Comparison of ENCODE assay signal across 10 mouse cellular contexts in the genomic region with DNA sequence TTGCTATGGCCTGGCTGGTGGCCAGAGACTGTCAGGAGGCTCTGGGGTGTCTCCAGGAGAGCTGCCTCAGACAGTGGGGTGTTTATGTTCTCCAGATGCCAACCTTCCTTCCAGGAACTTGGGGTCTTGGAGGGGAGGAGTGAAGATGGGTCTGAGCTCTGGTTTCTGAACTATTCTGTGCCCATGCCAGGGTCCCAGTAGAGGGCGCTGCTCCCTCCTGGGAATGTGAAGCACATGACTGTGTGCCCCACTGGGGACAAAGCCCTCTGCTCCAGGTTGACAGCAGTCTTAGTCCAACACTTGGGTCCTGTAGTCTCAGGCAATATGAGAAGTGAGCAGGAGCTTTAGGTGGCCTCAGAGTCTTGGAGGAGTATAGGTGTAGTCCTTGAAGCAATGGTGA. TPM values are rescaled to one million over a fixed set of nuclear protein-coding genes. Genes with fewer than 3 reads are reported as not detected.
DNase-seq lines count a peak whose midpoint lies in the region; ATAC-seq and TF ChIP-seq lines count a peak whose summit lies in the region.
"Had no signal": no experiment of that assay in that cellular context is flagged by ENCODE, and none has a peak within 500 bp of the region (broad histone marks: within the 10 kb centered on the region; RNA-seq: fewer than 3 reads in every experiment).

No protein-coding gene starts in this region.

- peaks cover 4% of the 10 kb centered on the region; the same call in 1 of the 2 replicates for H3K4me1 ChIP-seq in forebrain, embryonic 12.5 days
- H3K4me1 ChIP-seq in forebrain, embryonic 15.5 days, result peaks cover 4% of the 10 kb centered on the region; the same call in 1 of the 2 replicates
- H3K4me1 ChIP-seq in testis, adult 2 months (ENCODE audit: control insufficient read depth, insufficient read depth, low read length), result peaks cover under 1% of the 10 kb centered on the region; the same call in 1 of the 2 replicates

- DNase-seq in testis, postnatal 14 days (ENCODE audit: low spot score), result no peak
- DNase-seq in kidney, postnatal 14 days, result peak; percentile 53
- DNase-seq in left cerebral cortex, postnatal 25 days (ENCODE audit: low spot score in 2 of 2), result no peak
- no peak for DNase-seq in frontal cortex, postnatal 14 days (ENCODE audit: low spot score in 2 of 2)
- DNase-seq in cerebellum, adult 11 months, result no peak

- WGBS in forebrain, embryonic 12.5 days, result 8% methylated on average over 1 of the region's 1 CpGs
- WGBS in forebrain, embryonic 15.5 days, result 12% methylated on average over 1 of the region's 1 CpGs

- ATAC-seq in forebrain, embryonic 12.5 days (ENCODE audit: low FRiP score), result no peak
- ATAC-seq in forebrain, embryonic 15.5 days (replicated peaks), result no peak; the same call in 1 of the 2 replicates

- no peak for TF ChIP-seq POLR2A in testis, adult 2 months (IDR thresholded peaks at IDR 0.05; ENCODE audit: control insufficient read depth, low read depth, low read length)

- 0 out of 2 replicates have a peak overlapping the region, but pooled peaks have one; percentile 22 for H3K9ac ChIP-seq in forebrain, embryonic 12.5 days
- H3K9ac ChIP-seq in forebrain, embryonic 15.5 days (replicated peaks), result no peak overlapping the region

- H3K27me3 ChIP-seq in forebrain, embryonic 12.5 days, result 0 out of 2 replicates have a peak, but pooled peaks cover 7% of the 10 kb centered on the region
- H3K27me3 ChIP-seq in forebrain, embryonic 15.5 days, result no peaks in the 10 kb centered on the region
- no peaks in the 10 kb centered on the region for H3K27me3 ChIP-seq in testis, adult 2 months (ENCODE audit: control insufficient read depth, insufficient read depth, low read length)

- intact Hi-C loops in left cerebral cortex, postnatal 25 days (cut with DNase I), result loop anchor here (2.0 to 5.0 kb wide), 2 partner anchors 108 to 392 kb away; no protein-coding TSS in a partner anchor

- no peak overlapping the region for H3K27ac ChIP-seq in forebrain, embryonic 12.5 days
- no peak overlapping the region for H3K27ac ChIP-seq in forebrain, embryonic 15.5 days (replicated peaks)
- H3K27ac ChIP-seq in testis, adult 2 months (ENCODE audit: control insufficient read depth, insufficient read depth, low read depth, low read length), result no peak overlapping the region
- H3K27ac ChIP-seq: macrophage had no signal

- H3K4me2 ChIP-seq in forebrain, embryonic 12.5 days, result no peak overlapping the region
- no peak overlapping the region for H3K4me2 ChIP-seq in forebrain, embryonic 15.5 days (replicated peaks)

- H3K4me3 ChIP-seq in forebrain, embryonic 12.5 days (replicated peaks), result no peak overlapping the region
- no peak overlapping the region for H3K4me3 ChIP-seq in forebrain, embryonic 15.5 days
- H3K4me3 ChIP-seq in testis, adult 2 months (ENCODE audit: control insufficient read depth, low read depth, low read length), result no peak overlapping the region

- H3K9me3 ChIP-seq in forebrain, embryonic 12.5 days, result no peaks in the 10 kb centered on the region
- no peaks in the 10 kb centered on the region for H3K9me3 ChIP-seq in forebrain, embryonic 15.5 days

- peak; percentile 37; the same call in 1 of the 2 replicates for TF ChIP-seq CTCF in testis, adult 2 months (IDR thresholded peaks at IDR 0.05; ENCODE audit: control insufficient read depth, insufficient read depth, insufficient replicate concordance, low read depth, low read length)

- no peaks in the 10 kb centered on the region for H3K36me3 ChIP-seq in forebrain, embryonic 12.5 days (replicated peaks)
- H3K36me3 ChIP-seq in forebrain, embryonic 15.5 days, result no peaks in the 10 kb centered on the region
- no peaks in the 10 kb centered on the region for H3K36me3 ChIP-seq in testis, adult 2 months (ENCODE audit: control insufficient read depth, insufficient read depth, low read length)

RNA-seq across cellular contexts. Expression of a gene that starts 11.5 kb away (rescaled TPM):
- 1.6 and 1.8 TPM in 2 replicates for polyA plus RNA-seq in forebrain, embryonic 12.5 days (2016; fragmentation: Nextera tagmentation; extraction: Ambion mirVana)
- polyA plus RNA-seq in forebrain, embryonic 15.5 days (2015; fragmentation: Nextera tagmentation; extraction: Ambion mirVana), result 5.2 TPM in 2 replicates
- 0.25 and 0.32 TPM in 2 replicates for polyA plus RNA-seq in testis, adult 2 months (2012; rRNA removed)
- 10 to 100 TPM; 30.5 to 31.1 TPM for total RNA-seq in left cerebral cortex, postnatal 25 days (2021)

RNA-seq across cellular contexts. Expression of a gene that starts 29.6 kb away (rescaled TPM):
- polyA plus RNA-seq in forebrain, embryonic 12.5 days (2016; fragmentation: Nextera tagmentation; extraction: Ambion mirVana), result 120 and 126 TPM in 2 replicates
- 120 and 121 TPM in 2 replicates for polyA plus RNA-seq in forebrain, embryonic 15.5 days (2015; fragmentation: Nextera tagmentation; extraction: Ambion mirVana)
- 21.4 and 26.5 TPM in 2 replicates for polyA plus RNA-seq in testis, adult 2 months (2012; rRNA removed)
- 10 to 100 TPM; 44.1 to 45.9 TPM for total RNA-seq in left cerebral cortex, postnatal 25 days (2021)

RNA-seq across cellular contexts. Expression of a gene that starts 32.7 kb away (rescaled TPM):
- 0.26 TPM in 1 of 2 replicates, not detected in the other for polyA plus RNA-seq in forebrain, embryonic 12.5 days (2016; fragmentation: Nextera tagmentation; extraction: Ambion mirVana)
- polyA plus RNA-seq in forebrain, embryonic 15.5 days (2015; fragmentation: Nextera tagmentation; extraction: Ambion mirVana), result 0.17 TPM in 1 of 2 replicates, not detected in the other
- not detected in 2 replicates for polyA plus RNA-seq in testis, adult 2 months (2012; rRNA removed)
- total RNA-seq in left cerebral cortex, postnatal 25 days (2021), result under 1 TPM; 0.32 to 0.60 TPM
- total RNA-seq: heart, adult 8-10 months had no signal
- polyA plus RNA-seq: macrophage had no signal

RNA-seq across cellular contexts. Expression of a gene that starts 39.9 kb away (rescaled TPM):
- 5.3 and 5.4 TPM in 2 replicates for polyA plus RNA-seq in forebrain, embryonic 12.5 days (2016; fragmentation: Nextera tagmentation; extraction: Ambion mirVana)
- polyA plus RNA-seq in forebrain, embryonic 15.5 days (2015; fragmentation: Nextera tagmentation; extraction: Ambion mirVana), result 6.8 and 9.5 TPM in 2 replicates
- 2.5 and 3.1 TPM in 2 replicates for polyA plus RNA-seq in testis, adult 2 months (2012; rRNA removed)
- 10 to 100 TPM; 19.5 to 24.7 TPM for total RNA-seq in left cerebral cortex, postnatal 25 days (2021)
- polyA plus RNA-seq: macrophage had no signal
